Mouse (Mus musculus): ENCODE measurements at regions not wholly inside any gene's neighbourhood (a gene's known extent, or its start where the extent isn't known, plus 50 kb on each side); places are given as distances from the start of the nearest gene placed in this dataset.

- 46% methylated on average over 1 of the region's 1 CpGs for WGBS
- Histone ChIP-seq H3K9me3 (ENCODE audit: control insufficient read depth, low read length) (no peaks in the 10 kb centered on the region), H3K27ac (ENCODE audit: low read depth, low read length) (no peak overlapping the region), H3K4me3 (ENCODE audit: low read length) (no peak overlapping the region), H3K27me3 (replicated peaks; ENCODE audit: control insufficient read depth, insufficient read depth, low read length) (no peaks in the 10 kb centered on the region), H3K4me2 (ENCODE audit: low read length) (no peak overlapping the region), H3K4me1 (ENCODE audit: control insufficient read depth, insufficient read depth, low read depth, low read length) (no peaks in the 10 kb centered on the region), H3K36me3 (ENCODE audit: control insufficient read depth, insufficient read depth, low read length) (no peaks in the 10 kb centered on the region), H3K9ac (ENCODE audit: low read depth, low read length) (no peak overlapping the region)
- ATAC-seq = no peak
Observed at GRCm38 (mm10) chr11:18821384-18821783, 197.4 kb downstream of the Meis1 start.

- H3K9ac ChIP-seq (ENCODE audit: low read depth, low read length) = no peak overlapping the region
- no peak overlapping the region for H3K4me3 ChIP-seq (ENCODE audit: low read length)
- H3K4me2 ChIP-seq (ENCODE audit: low read length) = no peak overlapping the region
- no peaks in the 10 kb centered on the region for H3K4me1 ChIP-seq (ENCODE audit: control insufficient read depth, insufficient read depth, low read depth, low read length)
- H3K36me3 ChIP-seq (ENCODE audit: control insufficient read depth, insufficient read depth, low read length) = no peaks in the 10 kb centered on the region
- no peaks in the 10 kb centered on the region for H3K27me3 ChIP-seq (replicated peaks; ENCODE audit: control insufficient read depth, insufficient read depth, low read length)
- 90% methylated on average over 3 of the region's 3 CpGs for WGBS
- ATAC-seq = no peak
- H3K27ac ChIP-seq (ENCODE audit: low read depth, low read length) = no peak overlapping the region
- H3K9me3 ChIP-seq (ENCODE audit: control insufficient read depth, low read length) = no peaks in the 10 kb centered on the region
Observed at GRCm38 (mm10) chr11:18814110-18814509, 204.7 kb downstream of the Meis1 start.

- Histone ChIP-seq H3K36me3 (ENCODE audit: control insufficient read depth, insufficient read depth, low read length) (no peaks in the 10 kb centered on the region), H3K4me2 (ENCODE audit: low read length) (no peak overlapping the region), H3K4me3 (ENCODE audit: low read length) (no peak overlapping the region), H3K27me3 (replicated peaks; ENCODE audit: control insufficient read depth, insufficient read depth, low read length) (no peaks in the 10 kb centered on the region), H3K4me1 (ENCODE audit: control insufficient read depth, insufficient read depth, low read depth, low read length) (no peaks in the 10 kb centered on the region), H3K9ac (ENCODE audit: low read depth, low read length) (no peak overlapping the region), H3K9me3 (ENCODE audit: control insufficient read depth, low read length) (no peaks in the 10 kb centered on the region), H3K27ac (ENCODE audit: low read depth, low read length) (no peak overlapping the region)
- ATAC-seq = no peak
- WGBS = 97% methylated on average over 3 of the region's 3 CpGs
Observed at GRCm38 (mm10) chr11:18767479-18767878, 251.3 kb downstream of the Meis1 start.

- H3K9ac ChIP-seq (ENCODE audit: low read depth, low read length) = no peak overlapping the region
- no peaks in the 10 kb centered on the region for H3K27me3 ChIP-seq (replicated peaks; ENCODE audit: control insufficient read depth, insufficient read depth, low read length)
- H3K4me1 ChIP-seq (ENCODE audit: control insufficient read depth, insufficient read depth, low read depth, low read length) = no peaks in the 10 kb centered on the region
- no peak for ATAC-seq
- no peak overlapping the region for H3K4me2 ChIP-seq (ENCODE audit: low read length)
- H3K27ac ChIP-seq (ENCODE audit: low read depth, low read length) = no peak overlapping the region
- no peaks in the 10 kb centered on the region for H3K9me3 ChIP-seq (ENCODE audit: control insufficient read depth, low read length)
- no peaks in the 10 kb centered on the region for H3K36me3 ChIP-seq (ENCODE audit: control insufficient read depth, insufficient read depth, low read length)
- WGBS = 55% methylated on average over 6 of the region's 6 CpGs
- H3K4me3 ChIP-seq (ENCODE audit: low read length) = no peak overlapping the region
Observed at GRCm38 (mm10) chr11:18766458-18767016, 252.2 kb downstream of the Meis1 start.

- Histone ChIP-seq H3K27me3 (replicated peaks; ENCODE audit: control insufficient read depth, insufficient read depth, low read length) (no peaks in the 10 kb centered on the region), H3K4me3 (ENCODE audit: low read length) (no peak overlapping the region), H3K9me3 (ENCODE audit: control insufficient read depth, low read length) (no peaks in the 10 kb centered on the region), H3K36me3 (ENCODE audit: control insufficient read depth, insufficient read depth, low read length) (no peaks in the 10 kb centered on the region), H3K4me2 (ENCODE audit: low read length) (no peak overlapping the region), H3K9ac (ENCODE audit: low read depth, low read length) (no peak overlapping the region), H3K4me1 (ENCODE audit: control insufficient read depth, insufficient read depth, low read depth, low read length) (peaks cover 3% of the 10 kb centered on the region; the same call in 1 of the 2 replicates), H3K27ac (ENCODE audit: low read depth, low read length) (no peak overlapping the region)
- 67% methylated on average over 6 of the region's 6 CpGs for WGBS
- no peak for ATAC-seq
Observed at GRCm38 (mm10) chr11:18758591-18759074, 260.2 kb downstream of the Meis1 start.

GRCm38 (mm10) chr11:18756576-18756975, 262.2 kb downstream of the Meis1 start:
- no peak overlapping the region for H3K27ac ChIP-seq (ENCODE audit: low read depth, low read length)

GRCm38 (mm10) chr11:18754732-18755525, 263.9 kb downstream of the Meis1 start:
- Histone ChIP-seq H3K9ac (ENCODE audit: low read depth, low read length) (peak overlapping the region; percentile 14; the same call in 1 of the 2 replicates), H3K4me3 (ENCODE audit: low read length) (no peak overlapping the region), H3K27ac (ENCODE audit: low read depth, low read length) (peak overlapping the region; percentile 75), H3K27me3 (replicated peaks; ENCODE audit: control insufficient read depth, insufficient read depth, low read length) (no peaks in the 10 kb centered on the region), H3K9me3 (ENCODE audit: control insufficient read depth, low read length) (no peaks in the 10 kb centered on the region), H3K4me1 (ENCODE audit: control insufficient read depth, insufficient read depth, low read depth, low read length) (peaks cover 5% of the 10 kb centered on the region; the same call in 1 of the 2 replicates), H3K36me3 (ENCODE audit: control insufficient read depth, insufficient read depth, low read length) (no peaks in the 10 kb centered on the region), H3K4me2 (ENCODE audit: low read length) (peak overlapping the region; percentile 15)
- no peak for ATAC-seq
- 30% methylated on average over 9 of the region's 9 CpGs for WGBS

More at GRCm38 (mm10) chr11:18756576-18756975, 262.2 kb downstream of the Meis1 start:
- Histone ChIP-seq H3K4me3 (ENCODE audit: low read length) (no peak overlapping the region), H3K4me1 (ENCODE audit: control insufficient read depth, insufficient read depth, low read depth, low read length) (peaks cover 3% of the 10 kb centered on the region; the same call in 1 of the 2 replicates), H3K36me3 (ENCODE audit: control insufficient read depth, insufficient read depth, low read length) (no peaks in the 10 kb centered on the region), H3K4me2 (ENCODE audit: low read length) (no peak overlapping the region), H3K27me3 (replicated peaks; ENCODE audit: control insufficient read depth, insufficient read depth, low read length) (no peaks in the 10 kb centered on the region), H3K9ac (ENCODE audit: low read depth, low read length) (no peak overlapping the region), H3K9me3 (ENCODE audit: control insufficient read depth, low read length) (no peaks in the 10 kb centered on the region)
- WGBS = 27% methylated on average over 1 of the region's 1 CpGs
- ATAC-seq = no peak

- no peak overlapping the region for H3K4me3 ChIP-seq (ENCODE audit: low read length)
- no peaks in the 10 kb centered on the region for H3K9me3 ChIP-seq (ENCODE audit: control insufficient read depth, low read length)
- no peaks in the 10 kb centered on the region for H3K27me3 ChIP-seq (replicated peaks; ENCODE audit: control insufficient read depth, insufficient read depth, low read length)
- 35% methylated on average over 9 of the region's 9 CpGs for WGBS
- peak; percentile 47 for ATAC-seq
- H3K27ac ChIP-seq (ENCODE audit: low read depth, low read length) = peak overlapping the region; percentile 2
- H3K36me3 ChIP-seq (ENCODE audit: control insufficient read depth, insufficient read depth, low read length) = no peaks in the 10 kb centered on the region
- H3K4me2 ChIP-seq (ENCODE audit: low read length) = peak overlapping the region; percentile 15
- H3K4me1 ChIP-seq (ENCODE audit: control insufficient read depth, insufficient read depth, low read depth, low read length) = peaks cover 8% of the 10 kb centered on the region; the same call in 1 of the 2 replicates
- 0 out of 2 replicates have a peak overlapping the region, but pooled peaks have one; percentile 10 for H3K9ac ChIP-seq (ENCODE audit: low read depth, low read length)
Observed at GRCm38 (mm10) chr11:18753856-18754255, 264.9 kb downstream of the Meis1 start.

GRCm38 (mm10) chr11:18753246-18753645, 265.5 kb downstream of the Meis1 start:
- 78% methylated on average over 1 of the region's 1 CpGs for WGBS
- H3K27ac ChIP-seq (ENCODE audit: low read depth, low read length) = no peak overlapping the region
- H3K4me1 ChIP-seq (ENCODE audit: control insufficient read depth, insufficient read depth, low read depth, low read length) = peaks cover 9% of the 10 kb centered on the region
- no peak for ATAC-seq
- no peak overlapping the region for H3K9ac ChIP-seq (ENCODE audit: low read depth, low read length)
- no peaks in the 10 kb centered on the region for H3K9me3 ChIP-seq (ENCODE audit: control insufficient read depth, low read length)
- H3K4me2 ChIP-seq (ENCODE audit: low read length) = peak overlapping the region; percentile 27; the same call in 1 of the 2 replicates
- no peak overlapping the region for H3K4me3 ChIP-seq (ENCODE audit: low read length)
- H3K27me3 ChIP-seq (replicated peaks; ENCODE audit: control insufficient read depth, insufficient read depth, low read length) = no peaks in the 10 kb centered on the region
- no peaks in the 10 kb centered on the region for H3K36me3 ChIP-seq (ENCODE audit: control insufficient read depth, insufficient read depth, low read length)
